Mouse (Mus musculus): ENCODE measurements around the gene Fmnl1. TPM values are rescaled to one million over a fixed set of nuclear protein-coding genes. Genes with fewer than 3 reads are reported as not detected.

The Fmnl1 gene
- total and polyA plus RNA-seq, 2 experiments = 0.46 to 2.2 TPM

DNA sequence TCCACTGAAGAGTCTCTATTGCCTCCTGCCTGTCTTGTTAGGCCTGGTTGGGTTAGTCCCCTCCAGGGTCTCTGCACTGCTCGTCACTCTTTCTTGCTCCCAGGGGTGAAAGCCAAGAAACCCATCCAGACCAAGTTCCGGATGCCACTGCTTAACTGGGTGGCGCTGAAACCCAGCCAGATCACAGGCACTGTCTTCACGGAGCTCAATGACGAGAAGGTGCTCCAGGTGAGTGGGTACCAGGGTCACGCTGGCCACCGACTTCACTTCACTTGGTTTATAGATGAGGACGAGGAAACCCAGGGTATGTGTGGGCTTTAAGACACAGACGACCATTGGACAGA lies 22.9 kb downstream of the Fmnl1 start:
- DNase-seq (ENCODE audit: extremely low read depth, low read depth, low spot score) = no peak
- H3K9ac ChIP-seq (ENCODE audit: low read depth, low read length) = no peak overlapping the region
- no peak overlapping the region for H3K27ac ChIP-seq (replicated peaks; ENCODE audit: insufficient read depth, low read depth, low read length)
- WGBS = 53% methylated on average over 9 of the region's 9 CpGs
- TF ChIP-seq POLR2A (IDR thresholded peaks at IDR 0.05; ENCODE audit: extremely low read depth, insufficient read depth, low read length) (no peak), CTCF (IDR thresholded peaks at IDR 0.05; ENCODE audit: low read depth, low read length) (no peak)
- no peak overlapping the region for H3K4me3 ChIP-seq (ENCODE audit: insufficient read depth, low read depth, low read length)
- H3K36me3 ChIP-seq (ENCODE audit: control insufficient read depth, insufficient read depth, low read length) = no peaks in the 10 kb centered on the region
- H3K4me1 ChIP-seq (ENCODE audit: control insufficient read depth, insufficient read depth, low read length) = no peaks in the 10 kb centered on the region
- H3K27me3 ChIP-seq (ENCODE audit: control insufficient read depth, insufficient read depth, low read length) = peaks cover 13% of the 10 kb centered on the region
- no peaks in the 10 kb centered on the region for H3K79me2 ChIP-seq (ENCODE audit: control insufficient read depth, insufficient read depth, low read length)

DNA sequence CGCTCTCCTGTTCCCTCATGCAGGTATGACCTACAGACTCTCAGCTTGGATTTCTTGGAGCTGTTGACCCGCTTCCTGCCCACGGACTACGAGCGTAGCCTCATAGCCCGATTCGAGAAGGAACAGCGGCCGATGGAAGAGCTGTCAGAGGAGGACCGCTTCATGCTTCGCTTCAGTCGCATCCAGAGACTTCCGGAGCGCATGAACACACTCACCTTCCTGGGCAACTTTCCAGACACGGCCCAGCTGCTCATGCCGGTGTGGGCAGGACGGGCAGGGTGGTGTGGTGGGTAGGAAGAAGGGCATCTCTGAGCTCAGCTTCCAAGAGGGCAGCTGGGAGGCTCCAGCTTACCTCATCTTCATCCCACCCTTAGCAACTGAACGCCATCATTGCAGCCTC lies 24.3 kb downstream of the Fmnl1 start:
- H3K36me3 ChIP-seq (ENCODE audit: control insufficient read depth, insufficient read depth, low read length) = no peaks in the 10 kb centered on the region
- 85% methylated on average over 18 of the region's 18 CpGs for WGBS
- H3K4me3 ChIP-seq (ENCODE audit: insufficient read depth, low read depth, low read length) = no peak overlapping the region
- DNase-seq (ENCODE audit: extremely low read depth, low read depth, low spot score) = no peak
- peaks cover 13% of the 10 kb centered on the region for H3K27me3 ChIP-seq (ENCODE audit: control insufficient read depth, insufficient read depth, low read length)
- H3K4me1 ChIP-seq (ENCODE audit: control insufficient read depth, insufficient read depth, low read length) = no peaks in the 10 kb centered on the region
- no peak for TF ChIP-seq CTCF (IDR thresholded peaks at IDR 0.05; ENCODE audit: low read depth, low read length)
- TF ChIP-seq POLR2A (IDR thresholded peaks at IDR 0.05; ENCODE audit: extremely low read depth, insufficient read depth, low read length) = no peak
- H3K79me2 ChIP-seq (ENCODE audit: control insufficient read depth, insufficient read depth, low read length) = no peaks in the 10 kb centered on the region
- no peak overlapping the region for H3K9ac ChIP-seq (ENCODE audit: low read depth, low read length)
- no peak overlapping the region for H3K27ac ChIP-seq (replicated peaks; ENCODE audit: insufficient read depth, low read depth, low read length)

DNA sequence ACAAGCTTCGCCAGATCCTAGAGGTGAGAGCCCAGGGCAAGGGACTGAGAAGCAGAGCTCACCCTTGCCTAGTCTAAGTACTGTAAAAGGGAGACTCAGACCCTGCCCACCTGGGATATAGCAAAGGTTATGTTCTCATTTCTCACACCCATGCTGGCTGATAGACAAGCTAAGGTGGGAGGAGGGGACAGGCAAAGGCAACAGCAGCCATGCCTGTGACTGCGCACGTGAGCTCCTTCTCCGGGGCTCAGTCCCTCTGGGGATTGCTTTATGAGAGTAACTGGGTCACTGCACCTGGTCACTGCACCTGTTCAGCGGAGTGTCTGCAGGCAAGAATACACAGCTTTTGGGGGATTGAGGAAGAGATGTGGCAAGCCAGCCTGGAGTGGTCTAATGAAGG lies 24.7 kb downstream of the Fmnl1 start:
- Histone ChIP-seq H3K9ac (ENCODE audit: low read depth, low read length) (no peak overlapping the region), H3K4me3 (ENCODE audit: insufficient read depth, low read depth, low read length) (no peak overlapping the region), H3K27me3 (ENCODE audit: control insufficient read depth, insufficient read depth, low read length) (peaks cover 13% of the 10 kb centered on the region), H3K27ac (replicated peaks; ENCODE audit: insufficient read depth, low read depth, low read length) (no peak overlapping the region), H3K4me1 (ENCODE audit: control insufficient read depth, insufficient read depth, low read length) (no peaks in the 10 kb centered on the region), H3K79me2 (ENCODE audit: control insufficient read depth, insufficient read depth, low read length) (no peaks in the 10 kb centered on the region), H3K36me3 (ENCODE audit: control insufficient read depth, insufficient read depth, low read length) (no peaks in the 10 kb centered on the region)
- WGBS = 84% methylated on average over 5 of the region's 5 CpGs
- DNase-seq (ENCODE audit: extremely low read depth, low read depth, low spot score) = no peak
- TF ChIP-seq POLR2A (IDR thresholded peaks at IDR 0.05; ENCODE audit: extremely low read depth, insufficient read depth, low read length) = no peak
- TF ChIP-seq CTCF (IDR thresholded peaks at IDR 0.05; ENCODE audit: low read depth, low read length) = no peak

DNA sequence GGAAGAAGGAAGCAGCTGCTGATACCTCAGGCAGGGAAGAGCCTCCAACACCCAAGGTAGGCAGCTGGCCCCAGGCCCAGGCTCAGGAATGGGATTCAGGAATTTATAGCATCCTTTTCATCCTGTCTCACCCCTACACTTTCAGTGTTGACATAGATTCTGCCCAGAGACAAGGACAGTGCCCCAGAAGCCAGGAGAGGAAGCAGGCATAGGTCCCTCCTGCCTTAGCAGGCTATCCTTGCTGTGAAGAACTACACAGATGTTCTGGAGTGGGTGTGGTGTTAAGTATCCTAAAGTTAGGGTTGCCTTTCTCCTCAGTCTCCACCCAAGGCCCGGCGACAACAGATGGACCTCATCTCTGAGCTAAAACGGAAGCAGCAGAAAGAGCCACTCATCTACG lies 26.4 kb downstream of the Fmnl1 start:
- Histone ChIP-seq H3K4me1 (ENCODE audit: control insufficient read depth, insufficient read depth, low read length) (no peaks in the 10 kb centered on the region), H3K79me2 (ENCODE audit: control insufficient read depth, insufficient read depth, low read length) (no peaks in the 10 kb centered on the region), H3K36me3 (ENCODE audit: control insufficient read depth, insufficient read depth, low read length) (no peaks in the 10 kb centered on the region), H3K4me3 (ENCODE audit: insufficient read depth, low read depth, low read length) (no peak overlapping the region), H3K27me3 (ENCODE audit: control insufficient read depth, insufficient read depth, low read length) (peaks cover 12% of the 10 kb centered on the region), H3K27ac (replicated peaks; ENCODE audit: insufficient read depth, low read depth, low read length) (no peak overlapping the region), H3K9ac (ENCODE audit: low read depth, low read length) (no peak overlapping the region)
- DNase-seq (ENCODE audit: extremely low read depth, low read depth, low spot score) = no peak
- no peak for TF ChIP-seq POLR2A (IDR thresholded peaks at IDR 0.05; ENCODE audit: extremely low read depth, insufficient read depth, low read length)
- TF ChIP-seq CTCF (IDR thresholded peaks at IDR 0.05; ENCODE audit: low read depth, low read length) = no peak
- 70% methylated on average over 4 of the region's 4 CpGs for WGBS

DNA sequence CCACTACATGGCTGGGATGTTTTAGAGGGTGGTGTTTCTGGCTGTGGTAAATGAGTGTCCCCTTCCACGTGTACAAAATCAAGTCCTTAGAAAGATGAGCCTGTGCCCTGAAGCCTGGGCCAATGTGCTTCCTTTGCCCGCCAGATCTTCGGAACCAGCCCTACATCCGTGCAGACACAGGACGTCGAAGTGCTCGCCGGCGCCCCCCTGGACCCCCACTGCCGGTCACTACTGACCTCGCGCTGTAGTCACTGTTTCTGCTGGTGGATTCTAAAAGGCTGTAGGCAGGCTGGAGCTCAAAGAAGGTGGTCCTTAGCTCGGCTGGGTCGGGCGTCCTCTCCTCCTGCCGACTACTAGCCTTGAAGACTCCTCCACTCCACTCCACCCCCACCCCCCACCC lies 27.4 kb downstream of the Fmnl1 start:
- Histone ChIP-seq H3K9ac (ENCODE audit: low read depth, low read length) (no peak overlapping the region), H3K27ac (replicated peaks; ENCODE audit: insufficient read depth, low read depth, low read length) (no peak overlapping the region), H3K4me3 (ENCODE audit: insufficient read depth, low read depth, low read length) (no peak overlapping the region), H3K79me2 (ENCODE audit: control insufficient read depth, insufficient read depth, low read length) (no peaks in the 10 kb centered on the region), H3K4me1 (ENCODE audit: control insufficient read depth, insufficient read depth, low read length) (no peaks in the 10 kb centered on the region), H3K27me3 (ENCODE audit: control insufficient read depth, insufficient read depth, low read length) (peaks cover 7% of the 10 kb centered on the region), H3K36me3 (ENCODE audit: control insufficient read depth, insufficient read depth, low read length) (no peaks in the 10 kb centered on the region)
- 11% methylated on average over 16 of the region's 16 CpGs for WGBS
- DNase-seq (ENCODE audit: extremely low read depth, low read depth, low spot score) = no peak
- TF ChIP-seq CTCF (IDR thresholded peaks at IDR 0.05; ENCODE audit: low read depth, low read length) = no peak
- no peak for TF ChIP-seq POLR2A (IDR thresholded peaks at IDR 0.05; ENCODE audit: extremely low read depth, insufficient read depth, low read length)

DNA sequence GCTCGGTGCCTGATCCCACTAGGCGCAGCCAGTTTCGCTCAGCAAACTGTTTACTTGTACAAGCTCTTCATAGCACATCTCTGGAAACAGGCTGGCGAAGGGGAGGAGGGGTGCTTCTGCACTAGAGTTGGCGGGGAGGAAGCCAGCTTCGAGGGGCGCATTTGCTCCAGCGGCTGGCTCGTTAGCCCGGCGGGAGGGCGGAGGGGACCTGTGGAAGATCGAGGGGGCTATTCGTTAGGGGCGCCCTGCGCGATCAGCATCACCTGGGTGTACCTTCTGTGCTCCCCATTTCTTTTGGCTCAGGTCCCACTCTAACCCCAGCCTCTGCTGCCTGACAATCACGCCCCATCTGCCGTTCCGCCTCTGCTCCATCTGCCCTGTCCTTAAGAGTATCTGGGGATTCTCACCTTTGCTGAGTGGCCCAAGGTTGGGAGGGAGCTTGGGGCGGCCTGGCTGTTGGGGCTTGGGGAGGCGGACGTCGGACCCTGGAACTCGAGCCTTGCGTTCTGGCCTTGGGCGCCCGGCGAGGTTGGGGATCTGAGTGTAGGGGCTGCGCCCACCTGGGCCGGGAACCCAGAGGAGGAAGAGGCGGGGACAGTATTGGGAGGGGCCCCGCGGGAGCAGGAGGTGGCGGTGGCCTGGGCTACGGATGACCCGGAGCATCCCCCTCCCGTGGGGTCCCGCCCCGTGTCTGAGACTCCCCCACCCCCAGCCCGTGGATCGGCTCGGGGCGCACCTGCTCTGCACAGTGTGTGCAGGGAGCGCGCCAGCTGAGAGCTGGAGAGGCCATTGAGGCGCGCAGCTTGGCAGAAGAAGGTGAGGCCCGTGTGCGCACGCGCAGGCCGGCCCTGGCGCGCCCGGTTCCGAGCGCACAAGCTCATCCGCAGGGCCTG lies 28.2 kb downstream of the Fmnl1 start:
- DNase-seq (ENCODE audit: extremely low read depth, low read depth, low spot score) = no peak
- Histone ChIP-seq H3K9ac (ENCODE audit: low read depth, low read length) (no peak overlapping the region), H3K4me1 (ENCODE audit: control insufficient read depth, insufficient read depth, low read length) (no peaks in the 10 kb centered on the region), H3K4me3 (ENCODE audit: insufficient read depth, low read depth, low read length) (no peak overlapping the region; the same call in 1 of the 2 replicates), H3K27ac (replicated peaks; ENCODE audit: insufficient read depth, low read depth, low read length) (no peak overlapping the region), H3K27me3 (ENCODE audit: control insufficient read depth, insufficient read depth, low read length) (peaks cover 4% of the 10 kb centered on the region; the same call in 1 of the 2 replicates), H3K36me3 (ENCODE audit: control insufficient read depth, insufficient read depth, low read length) (no peaks in the 10 kb centered on the region), H3K79me2 (ENCODE audit: control insufficient read depth, insufficient read depth, low read length) (no peaks in the 10 kb centered on the region)
- WGBS = 5% methylated on average over 59 of the region's 59 CpGs
- TF ChIP-seq CTCF (IDR thresholded peaks at IDR 0.05; ENCODE audit: low read depth, low read length) = no peak
- TF ChIP-seq POLR2A (IDR thresholded peaks at IDR 0.05; ENCODE audit: extremely low read depth, insufficient read depth, low read length) = no peak

Data from liver, adult 2 months (tissue).